Mouse (Mus musculus) embryonic stem cell, embryonic (primary cell): ENCODE results near the gene Tmem269.

Experiments
- CTCF ChIA-PET, 4 experiments: fragments of 300-600 bp in 2 of 4; fragments of 350-600 bp in 2 of 4; sonication (Branson Sonifier 250); formaldehyde crosslinking; loops; one replicate each; lab custom pipeline; 2022; ENCODE audit warnings: inconsistent platforms in 2 of 4; lab: Charles Lee
- POLR2A ChIA-PET, 4 experiments: fragments of 300-600 bp in 2 of 4; fragments of 350-600 bp in 2 of 4; sonication (Branson Sonifier 250); formaldehyde crosslinking; loops; one replicate each; lab custom pipeline; 2022; ENCODE audit warnings: antibody characterized with exemption in 4 of 4, inconsistent platforms in 1 of 4; lab: Charles Lee

Tmem269 gene

GRCm38 (mm10) chr4:119178331-119178730 is 39.7 kb downstream of the Tmem269 start:
- ChIA-PET CTCF (interaction anchor here in 2 of 4 experiments (0.8 to 2.0 kb wide), 4 partner anchors 8 to 191 kb away, joined by 3 to 6 read pairs (median 4); no protein-coding TSS in a partner anchor), POLR2A (interaction anchor here in 3 of 4 experiments (0.6 to 1.3 kb wide), 5 partner anchors 17 to 70 kb away, joined by 3 to 4 read pairs (median 3); partner anchors contain the start of genes Slc2a1 (in 2 of the 3) and Svbp (in 1 of the 3))

GRCm38 (mm10) chr4:119177702-119178101 is 40.3 kb downstream of the Tmem269 start:
- ChIA-PET POLR2A (interaction anchor here in 3 of 4 experiments (0.6 to 1.3 kb wide), 6 partner anchors 18 to 98 kb away, joined by 3 to 4 read pairs (median 3); partner anchors contain the start of genes Slc2a1 (in 2 of the 3) and Svbp (in 1 of the 3)), CTCF (interaction anchor here in 2 of 4 experiments (0.6 to 1.6 kb wide), 5 partner anchors 12 to 192 kb away, joined by 3 to 5 read pairs (median 3); no protein-coding TSS in a partner anchor)

GRCm38 (mm10) chr4:119173851-119174453 is 44.1 kb downstream of the Tmem269 start, which contains the start of gene Zfp691:
Gene Zfp691, minus strand, starts transcription at chr4:119174195.
- POLR2A ChIA-PET = interaction anchor here in 3 of 4 experiments (0.5 to 2.7 kb wide), 24 partner anchors 8 to 175 kb away, joined by 3 to 20 read pairs (median 5); partner anchors contain the start of genes Slc2a1 (in 3 of the 3), AU022252 (in 2 of the 3), P3h1 (in 2 of the 3) and Svbp (in 1 of the 3)
- CTCF ChIA-PET = interaction anchor here (0.6 to 2.8 kb wide), 18 partner anchors 11 to 732 kb away, joined by 3 to 14 read pairs (median 4); partner anchors contain the start of gene Slc2a1 (in 1 of the 4)

GRCm38 (mm10) chr4:119172919-119173650 is 44.9 kb downstream of the Tmem269 start:
- CTCF ChIA-PET = interaction anchor here (0.6 to 2.8 kb wide), 14 partner anchors 10 to 594 kb away, joined by 3 to 14 read pairs (median 4); partner anchors contain the start of gene Slc2a1 (in 1 of the 4)

GRCm38 (mm10) chr4:119167663-119168062 is 50.4 kb downstream of the Tmem269 start:
- ChIA-PET CTCF (interaction anchor here in 3 of 4 experiments (1.0 to 2.0 kb wide), 20 partner anchors 10 to 589 kb away, joined by 3 to 16 read pairs (median 4); no protein-coding TSS in a partner anchor), POLR2A (interaction anchor here in 3 of 4 experiments (0.6 to 1.6 kb wide), 9 partner anchors 25 to 168 kb away, joined by 3 to 13 read pairs (median 4); partner anchors contain the start of genes Slc2a1 (in 1 of the 3) and Tmem269 (in 1 of the 3))

More at GRCm38 (mm10) chr4:119172919-119173650, 44.9 kb downstream of the Tmem269 start:
- POLR2A ChIA-PET = interaction anchor here (0.5 to 2.7 kb wide), 23 partner anchors 9 to 197 kb away, joined by 3 to 20 read pairs (median 5); partner anchors contain the start of genes AU022252 (in 2 of the 4), P3h1 (in 2 of the 4), Slc2a1 (in 2 of the 4) and Svbp (in 1 of the 4)

- ChIA-PET CTCF (interaction anchor here (0.6 to 2.0 kb wide), 26 partner anchors 9 to 588 kb away, joined by 3 to 16 read pairs (median 4); partner anchors contain the start of gene Svbp (in 1 of the 4)), POLR2A (interaction anchor here in 3 of 4 experiments (0.6 to 1.6 kb wide), 13 partner anchors 24 to 544 kb away, joined by 3 to 13 read pairs (median 4); partner anchors contain the start of genes Slc2a1 (in 1 of the 3) and Tmem269 (in 1 of the 3))
Observed at GRCm38 (mm10) chr4:119167068-119167467, 50.9 kb downstream of the Tmem269 start.

GRCm38 (mm10) chr4:119165916-119166315 is 52.1 kb downstream of the Tmem269 start:
- POLR2A ChIA-PET = interaction anchor here in 3 of 4 experiments (0.7 to 1.6 kb wide), 6 partner anchors 24 to 1590 kb away, joined by 3 to 13 read pairs (median 4); partner anchors contain the start of gene Slc2a1 (in 1 of the 3)
- CTCF ChIA-PET = interaction anchor here in 3 of 4 experiments (0.6 to 1.7 kb wide), 10 partner anchors 9 to 521 kb away, joined by 3 to 9 read pairs (median 4); partner anchors contain the start of genes AU022252 (in 1 of the 3), P3h1 (in 1 of the 3), Svbp (in 1 of the 3) and Tmem269 (in 1 of the 3)

GRCm38 (mm10) chr4:119162990-119163389 is 55.0 kb downstream of the Tmem269 start:
- ChIA-PET POLR2A (interaction anchor here in 3 of 4 experiments (0.6 to 1.9 kb wide), 17 partner anchors 10 to 161 kb away, joined by 3 to 11 read pairs (median 4); partner anchors contain the start of gene Slc2a1 (in 2 of the 3)), CTCF (interaction anchor here (0.5 to 1.7 kb wide), 39 partner anchors 9 to 1067 kb away, joined by 3 to 12 read pairs (median 4); partner anchors contain the start of genes AU022252 (in 1 of the 4) and Slc2a1 (in 1 of the 4))

- CTCF ChIA-PET = interaction anchor here in 1 of 4 experiments (1.2 kb wide), 1 partner anchor 9 kb away, joined by 3 read pairs; no protein-coding TSS in a partner anchor
- POLR2A ChIA-PET = interaction anchor here in 1 of 4 experiments (0.9 to 1.9 kb wide), 3 partner anchors 34 to 150 kb away, joined by 3 to 4 read pairs (median 3); no protein-coding TSS in a partner anchor
Observed at GRCm38 (mm10) chr4:119161358-119161757, 56.7 kb downstream of the Tmem269 start.

- CTCF ChIA-PET = interaction anchor here (0.6 to 2.6 kb wide), 35 partner anchors 8 to 1460 kb away, joined by 3 to 37 read pairs (median 6); partner anchors contain the start of genes AU022252 (in 2 of the 4), P3h1 (in 2 of the 4), Slc2a1 (in 1 of the 4) and Svbp (in 1 of the 4)
- POLR2A ChIA-PET = interaction anchor here in 3 of 4 experiments (0.7 to 2.8 kb wide), 7 partner anchors 15 to 978 kb away, joined by 3 to 12 read pairs (median 3); partner anchors contain the start of genes AU022252 (in 2 of the 3) and P3h1 (in 2 of the 3)
Observed at GRCm38 (mm10) chr4:119157891-119158290, 60.1 kb downstream of the Tmem269 start.

- ChIA-PET POLR2A (interaction anchor here in 3 of 4 experiments (0.7 to 2.8 kb wide), 14 partner anchors 10 to 977 kb away, joined by 3 to 12 read pairs (median 3); partner anchors contain the start of genes AU022252 (in 3 of the 3), P3h1 (in 3 of the 3) and Slc2a1 (in 2 of the 3)), CTCF (interaction anchor here (0.6 to 2.6 kb wide), 86 partner anchors 8 to 1460 kb away, joined by 3 to 37 read pairs (median 4); partner anchors contain the start of genes AU022252 (in 2 of the 4), P3h1 (in 2 of the 4), Slc2a1 (in 2 of the 4) and Zfp691 (in 2 of the 4))
Observed at GRCm38 (mm10) chr4:119157186-119157585, 60.8 kb downstream of the Tmem269 start.
